ENCODE assay signal across 11 mouse cellular contexts in the genomic region with DNA sequence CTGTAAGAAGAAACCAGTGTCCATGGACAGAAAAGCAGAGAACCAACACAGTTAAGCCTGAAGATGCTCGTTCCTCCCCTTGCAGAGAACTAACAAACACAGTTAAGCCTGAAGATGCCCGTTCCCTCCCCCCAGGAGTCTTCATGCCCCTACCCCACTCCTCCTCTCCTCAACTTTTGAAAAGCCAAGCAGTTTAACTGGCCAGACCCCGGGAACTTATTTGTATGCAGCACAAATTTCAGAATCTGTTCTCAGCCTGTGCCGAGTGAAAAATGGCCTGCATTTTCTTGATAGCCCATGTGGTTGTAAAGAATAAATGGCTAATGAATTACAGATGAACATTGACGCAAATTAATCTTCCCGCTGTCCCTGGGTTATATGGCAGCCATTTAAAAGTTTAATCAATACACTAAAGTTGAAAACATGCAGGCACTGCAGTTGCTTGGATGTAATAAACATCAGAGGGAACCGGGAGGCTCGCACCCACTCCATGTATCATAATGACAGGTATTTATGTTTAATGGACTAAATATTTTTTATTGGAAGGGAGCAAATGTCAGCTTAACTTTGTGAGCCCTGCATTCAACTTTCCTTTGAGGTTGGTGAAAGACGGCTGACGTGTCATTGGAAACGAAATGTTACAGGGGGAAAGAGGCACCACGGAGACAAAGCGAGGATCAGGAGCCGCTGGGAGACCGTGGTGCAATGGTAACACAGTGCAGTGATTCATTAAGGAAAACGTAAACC.
A peak's percentile ranks its signal among the peaks of the same experiment; 100 is the strongest.
DNase-seq lines count a peak whose midpoint lies in the region; ATAC-seq and TF ChIP-seq lines count a peak whose summit lies in the region.
"Had no signal": no experiment of that assay in that cellular context is flagged by ENCODE, and none has a peak within 500 bp of the region (broad histone marks: within the 10 kb centered on the region; RNA-seq: fewer than 3 reads in every experiment).

No protein-coding gene starts in this region.

- DNase-seq in intestine, embryonic 14.5 days (ENCODE audit: low spot score): peak; percentile 69
- peak; percentile 59 for DNase-seq in embryo, embryonic 11.5 days (ENCODE audit: low read depth, low spot score)
- DNase-seq in thymus, postnatal 36 days: no peak
- DNase-seq in left cerebral cortex, adult 11 months (ENCODE audit: low spot score): no peak
- DNase-seq in c-Kit-positive CD71-positive TER-119-positive erythroid progenitor cells, embryonic 14.5 days (ENCODE audit: low spot score): no peak
- DNase-seq: B cell, adult 2 months; gastrocnemius, adult 2 months had no signal

- H3K4me3 ChIP-seq in intestine, embryonic 14.5 days (ENCODE audit: low read depth, low read length): no peak overlapping the region
- H3K4me3 ChIP-seq in intestine, postnatal 0 days (ENCODE audit: low read depth, low read length): no peak overlapping the region
- H3K4me3 ChIP-seq in hindbrain, embryonic 13.5 days: no peak overlapping the region
- H3K4me3 ChIP-seq in midbrain, embryonic 15.5 days: no peak overlapping the region
- H3K4me3 ChIP-seq: gastrocnemius, adult 2 months; liver, embryonic 12.5 days had no signal

- H3K4me1 ChIP-seq in intestine, embryonic 14.5 days (replicated peaks; ENCODE audit: control insufficient read depth, insufficient read depth, low read length): peaks cover 21% of the 10 kb centered on the region; the same call in 1 of the 2 replicates
- no peaks in the 10 kb centered on the region for H3K4me1 ChIP-seq in intestine, postnatal 0 days (replicated peaks; ENCODE audit: control insufficient read depth, insufficient read depth, low read length)
- peaks cover 33% of the 10 kb centered on the region for H3K4me1 ChIP-seq in hindbrain, embryonic 13.5 days (replicated peaks)
- peaks cover 11% of the 10 kb centered on the region for H3K4me1 ChIP-seq in midbrain, embryonic 15.5 days
- H3K4me1 ChIP-seq: liver, embryonic 12.5 days had no signal

- 23% methylated on average over 16 of the region's 16 CpGs for WGBS in intestine, embryonic 14.5 days
- WGBS in intestine, postnatal 0 days: 41% methylated on average over 16 of the region's 16 CpGs
- WGBS in hindbrain, embryonic 13.5 days: 29% methylated on average over 16 of the region's 16 CpGs
- 30% methylated on average over 16 of the region's 16 CpGs for WGBS in midbrain, embryonic 15.5 days

- H3K4me2 ChIP-seq in intestine, embryonic 14.5 days (ENCODE audit: low read length): peak overlapping the region; percentile 13; the same call in 1 of the 2 replicates
- no peak overlapping the region for H3K4me2 ChIP-seq in intestine, postnatal 0 days (replicated peaks; ENCODE audit: low read depth)
- H3K4me2 ChIP-seq in hindbrain, embryonic 13.5 days: peak overlapping the region; percentile 15; the same call in 1 of the 2 replicates
- H3K4me2 ChIP-seq in midbrain, embryonic 15.5 days: no peak overlapping the region
- H3K4me2 ChIP-seq: liver, embryonic 12.5 days had no signal

- peak; percentile 81 for ATAC-seq in intestine, embryonic 14.5 days (replicated peaks; ENCODE audit: low FRiP score, low TSS enrichment, low read depth)
- no peak for ATAC-seq in intestine, postnatal 0 days
- ATAC-seq in hindbrain, embryonic 13.5 days (ENCODE audit: low FRiP score): no peak
- ATAC-seq in midbrain, embryonic 15.5 days (replicated peaks): 0 out of 2 replicates have a peak, but pooled peaks have one; percentile 17
- ATAC-seq: liver, embryonic 12.5 days had no signal

- H3K9me3 ChIP-seq in intestine, embryonic 14.5 days (ENCODE audit: control insufficient read depth, low read length): no peaks in the 10 kb centered on the region
- no peaks in the 10 kb centered on the region for H3K9me3 ChIP-seq in intestine, postnatal 0 days (ENCODE audit: control insufficient read depth)
- no peaks in the 10 kb centered on the region for H3K9me3 ChIP-seq in hindbrain, embryonic 13.5 days
- no peaks in the 10 kb centered on the region for H3K9me3 ChIP-seq in midbrain, embryonic 15.5 days
- H3K9me3 ChIP-seq: liver, embryonic 12.5 days had no signal

- no peak overlapping the region for H3K9ac ChIP-seq in intestine, embryonic 14.5 days (ENCODE audit: low read length)
- no peak overlapping the region for H3K9ac ChIP-seq in intestine, postnatal 0 days (ENCODE audit: low read depth, low read length)
- no peak overlapping the region for H3K9ac ChIP-seq in hindbrain, embryonic 13.5 days
- H3K9ac ChIP-seq in midbrain, embryonic 15.5 days: no peak overlapping the region
- H3K9ac ChIP-seq: liver, embryonic 12.5 days had no signal

- H3K27me3 ChIP-seq in intestine, embryonic 14.5 days (replicated peaks; ENCODE audit: control insufficient read depth, insufficient read depth, low read length): no peaks in the 10 kb centered on the region
- no peaks in the 10 kb centered on the region for H3K27me3 ChIP-seq in intestine, postnatal 0 days (replicated peaks; ENCODE audit: control insufficient read depth, insufficient read depth, low read length)
- no peaks in the 10 kb centered on the region for H3K27me3 ChIP-seq in hindbrain, embryonic 13.5 days
- H3K27me3 ChIP-seq in midbrain, embryonic 15.5 days (replicated peaks): no peaks in the 10 kb centered on the region
- H3K27me3 ChIP-seq: liver, embryonic 12.5 days had no signal

- no peak for TF ChIP-seq CTCF in intestine, postnatal 0 days (IDR thresholded peaks at IDR 0.05; ENCODE audit: low read depth)

- no peaks in the 10 kb centered on the region for H3K36me3 ChIP-seq in intestine, embryonic 14.5 days (ENCODE audit: control insufficient read depth, insufficient read depth, low read length)
- no peaks in the 10 kb centered on the region for H3K36me3 ChIP-seq in intestine, postnatal 0 days (ENCODE audit: control insufficient read depth, insufficient read depth)
- no peaks in the 10 kb centered on the region for H3K36me3 ChIP-seq in hindbrain, embryonic 13.5 days
- H3K36me3 ChIP-seq in midbrain, embryonic 15.5 days (replicated peaks): no peaks in the 10 kb centered on the region
- H3K36me3 ChIP-seq: liver, embryonic 12.5 days had no signal

- H3K27ac ChIP-seq in intestine, embryonic 14.5 days (ENCODE audit: low read depth): peak overlapping the region; percentile 84
- no peak overlapping the region for H3K27ac ChIP-seq in intestine, postnatal 0 days (ENCODE audit: low read depth, low read length)
- H3K27ac ChIP-seq in hindbrain, embryonic 13.5 days: peak overlapping the region; percentile 68
- peak overlapping the region; percentile 26 for H3K27ac ChIP-seq in midbrain, embryonic 15.5 days
- H3K27ac ChIP-seq: gastrocnemius, adult 2 months; liver, embryonic 12.5 days had no signal

Comparison
In these comparisons a context has a peak if more than half of its experiments do, and no peak if none do; other contexts are left out.
1. ATAC-seq: peak in intestine, embryonic 14.5 days (single experiment) and midbrain, embryonic 15.5 days (single experiment); none in intestine, postnatal 0 days (single experiment) and hindbrain, embryonic 13.5 days (single experiment).
2. H3K4me2 ChIP-seq: peak in intestine, embryonic 14.5 days (single experiment) and hindbrain, embryonic 13.5 days (single experiment); none in intestine, postnatal 0 days (single experiment) and midbrain, embryonic 15.5 days (single experiment).
3. DNase-seq: peak in intestine, embryonic 14.5 days (single experiment) and embryo, embryonic 11.5 days (single experiment); none in thymus, postnatal 36 days (0 of 2), left cerebral cortex, adult 11 months (single experiment) and c-Kit-positive CD71-positive TER-119-positive erythroid progenitor cells, embryonic 14.5 days (single experiment).